Mouse (Mus musculus): ENCODE measurements around the gene Mrpl51.
"Not testable (repeated sequence)": the region's sequence is repeated elsewhere in the genome, so short reads cannot be mapped to it uniquely, and the experiment has no call there.

The Mrpl51 gene

GRCm38 (mm10) chr6:125160558-125160853 is 31.1 kb upstream of the Mrpl51 start:
- DNase-seq (ENCODE audit: low spot score): no peak

- DNase-seq (ENCODE audit: low spot score): peak; percentile 88
Measured at GRCm38 (mm10) chr6:125160854-125161760, 30.5 kb upstream of the Mrpl51 start.

DNA sequence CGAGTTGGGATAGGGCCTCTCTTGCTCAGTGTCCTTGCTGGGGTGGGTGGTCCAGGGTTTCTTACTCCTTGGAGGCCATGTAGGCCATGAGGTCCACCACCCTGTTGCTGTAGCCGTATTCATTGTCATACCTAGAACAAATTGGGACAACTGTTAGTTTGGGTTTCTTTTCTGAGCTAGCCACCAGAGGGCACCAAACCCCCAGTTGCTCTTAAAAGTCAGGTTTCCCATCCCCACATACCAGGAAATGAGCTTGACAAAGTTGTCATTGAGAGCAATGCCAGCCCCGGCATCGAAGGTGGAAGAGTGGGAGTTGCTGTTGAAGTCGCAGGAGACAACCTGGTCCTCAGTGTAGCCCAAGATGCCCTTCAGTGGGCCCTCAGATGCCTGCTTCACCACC is 29.6 kb upstream of the Mrpl51 start:
- peak; percentile 86 for DNase-seq (ENCODE audit: low spot score)

DNA sequence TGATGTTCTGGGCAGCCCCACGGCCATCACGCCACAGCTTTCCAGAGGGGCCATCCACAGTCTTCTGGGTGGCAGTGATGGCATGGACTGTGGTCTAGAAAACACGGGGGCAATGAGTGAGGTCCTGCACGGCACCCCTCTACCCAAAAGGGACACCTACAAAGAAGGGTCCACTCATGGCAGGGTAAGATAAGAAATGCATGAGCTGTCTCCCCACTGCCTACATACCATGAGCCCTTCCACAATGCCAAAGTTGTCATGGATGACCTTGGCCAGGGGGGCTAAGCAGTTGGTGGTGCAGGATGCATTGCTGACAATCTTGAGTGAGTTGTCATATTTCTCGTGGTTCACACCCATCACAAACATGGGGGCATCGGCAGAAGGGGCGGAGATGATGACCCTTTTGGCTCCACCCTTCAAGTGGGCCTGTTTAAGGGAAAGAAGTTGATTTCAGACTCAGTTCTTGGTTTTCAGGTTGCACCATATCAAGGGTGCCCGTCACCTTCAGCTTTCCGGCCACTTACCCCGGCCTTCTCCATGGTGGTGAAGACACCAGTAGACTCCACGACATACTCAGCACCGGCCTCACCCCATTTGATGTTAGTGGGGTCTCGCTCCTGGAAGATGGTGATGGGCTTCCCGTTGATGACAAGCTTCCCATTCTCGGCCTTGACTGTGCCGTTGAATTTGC is 28.8 kb upstream of the Mrpl51 start:
- not testable (repeated sequence) for DNase-seq (ENCODE audit: low spot score)

- DNase-seq (ENCODE audit: low spot score): peak; percentile 77
Measured at GRCm38 (mm10) chr6:125163801-125164657, 27.6 kb upstream of the Mrpl51 start.

- peak; percentile 59 for DNase-seq (ENCODE audit: low spot score)
Measured at GRCm38 (mm10) chr6:125164672-125165327, 26.8 kb upstream of the Mrpl51 start.

- DNase-seq (ENCODE audit: low spot score): peak; percentile 99
Measured at GRCm38 (mm10) chr6:125165328-125165891, 26.2 kb upstream of the Mrpl51 start.

DNA sequence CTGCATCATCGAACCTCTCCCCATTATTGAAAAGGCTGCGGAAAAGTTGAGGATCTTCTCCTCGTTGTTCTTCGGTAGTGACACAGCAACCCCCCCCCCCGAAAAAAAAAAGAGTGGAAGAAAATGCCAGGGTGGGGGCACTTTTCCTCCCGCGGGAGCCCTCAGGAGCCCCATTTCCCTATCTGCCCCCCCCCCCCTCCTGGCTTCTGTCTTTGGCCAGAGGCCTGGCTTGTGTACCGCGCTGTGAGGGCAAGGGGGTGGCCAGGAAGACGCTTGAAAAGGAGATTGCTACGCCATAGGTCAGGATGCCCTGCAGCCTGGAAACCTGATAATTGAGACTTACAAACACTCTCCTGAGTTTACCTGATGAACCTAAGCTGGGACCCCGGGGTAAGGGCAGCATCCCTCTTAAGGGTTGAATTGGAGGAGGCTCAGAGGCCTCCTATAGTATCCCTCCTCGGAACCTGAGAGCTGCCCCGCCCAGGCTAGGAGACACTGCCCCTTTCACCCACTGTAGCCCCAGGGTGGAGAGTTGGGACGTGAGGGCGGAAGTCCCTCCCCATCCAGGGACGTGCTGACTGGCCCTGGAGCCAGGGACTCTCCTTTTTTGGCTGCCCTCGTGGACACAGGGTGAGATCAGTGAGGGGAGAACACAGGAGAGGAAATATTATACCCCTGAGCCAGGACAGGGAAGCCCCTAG is 25.4 kb upstream of the Mrpl51 start, which contains the start of gene Gapdh:
Gene Gapdh, minus strand, starts transcription at position 417 of the 701 bp plus-strand sequence.
- DNase-seq (ENCODE audit: low spot score): peak; percentile 97

DNA sequence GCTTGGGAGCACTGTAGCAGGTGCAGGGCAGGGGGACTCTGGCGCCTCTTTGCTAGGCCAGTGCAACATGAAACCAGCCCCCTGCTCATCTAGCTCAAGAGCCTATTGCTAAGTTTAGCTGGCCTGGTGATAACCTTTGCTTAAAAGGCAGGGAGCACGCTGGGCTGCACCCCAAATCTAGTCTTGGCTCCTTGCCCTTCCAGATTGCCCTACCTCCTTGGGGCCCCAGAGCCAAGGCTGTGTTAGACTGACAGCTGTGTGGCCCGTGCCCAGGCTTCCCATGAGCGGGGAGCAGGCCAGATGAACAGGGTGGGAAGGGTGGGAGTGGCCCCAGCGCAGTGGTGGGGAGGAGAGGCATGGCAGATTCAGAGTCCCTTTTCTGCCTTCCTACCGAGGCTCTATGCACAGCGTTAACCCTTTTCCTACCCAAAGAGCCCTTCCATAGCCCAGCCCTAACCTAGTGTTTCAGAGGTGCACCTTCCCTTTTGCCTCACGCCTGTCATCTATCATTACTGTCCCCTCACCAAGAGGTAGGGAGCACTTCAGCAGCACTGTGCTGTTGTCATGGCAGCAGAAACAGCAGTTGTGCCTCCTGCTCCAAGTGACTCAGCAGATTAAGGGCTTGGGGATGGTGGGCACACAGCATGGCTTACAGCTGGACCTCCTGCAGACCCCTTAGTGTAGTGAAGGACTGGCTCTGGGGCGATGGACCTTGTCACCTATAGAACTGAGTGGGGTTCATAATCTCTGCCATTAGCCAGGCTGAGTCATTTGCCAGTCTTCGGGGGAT is 24.5 kb upstream of the Mrpl51 start:
- peak; percentile 72 for DNase-seq (ENCODE audit: low spot score)

DNA sequence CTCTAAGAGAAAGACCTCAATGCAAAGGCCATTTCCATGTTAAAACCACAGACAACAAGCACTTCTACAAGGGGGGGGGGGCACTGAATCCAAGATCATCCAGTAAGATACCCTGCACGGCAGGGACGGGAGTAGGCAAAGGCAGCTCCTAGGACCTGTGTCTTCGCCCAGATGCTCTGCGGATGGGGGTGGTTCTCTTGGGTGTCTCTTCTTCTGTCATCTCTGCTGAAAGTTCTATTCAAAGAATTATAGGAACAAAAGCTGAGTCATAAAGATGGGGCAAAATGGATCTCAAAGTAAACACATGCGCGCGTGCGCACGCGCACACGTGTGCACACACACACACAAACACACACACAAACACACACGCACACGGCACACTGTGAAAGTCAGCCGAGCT is 23.5 kb upstream of the Mrpl51 start:
- no peak for DNase-seq (ENCODE audit: low spot score)

GRCm38 (mm10) chr6:125170194-125170593 is 21.4 kb upstream of the Mrpl51 start:
- DNase-seq (ENCODE audit: low spot score): peak; percentile 47

DNA sequence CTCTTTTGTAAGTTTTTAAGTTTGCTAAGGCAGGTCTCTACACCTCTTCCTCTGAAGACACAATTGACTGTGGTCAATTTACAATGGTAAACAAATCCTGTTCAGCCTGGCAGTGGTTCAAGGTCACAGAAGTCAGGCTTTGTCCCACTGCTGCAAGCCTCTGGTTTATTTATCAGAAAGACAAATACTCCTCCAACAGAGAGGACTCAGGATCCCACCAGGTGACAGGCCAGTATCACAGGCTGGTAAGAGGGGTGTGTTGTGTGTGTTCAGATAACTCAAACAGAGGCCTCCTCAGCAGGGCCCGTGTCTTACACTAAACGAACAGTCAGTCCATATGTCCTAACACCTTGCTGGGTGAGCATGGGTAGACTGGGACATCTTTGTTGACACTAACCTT is 19.1 kb upstream of the Mrpl51 start:
- no peak for DNase-seq (ENCODE audit: low spot score)

DNA sequence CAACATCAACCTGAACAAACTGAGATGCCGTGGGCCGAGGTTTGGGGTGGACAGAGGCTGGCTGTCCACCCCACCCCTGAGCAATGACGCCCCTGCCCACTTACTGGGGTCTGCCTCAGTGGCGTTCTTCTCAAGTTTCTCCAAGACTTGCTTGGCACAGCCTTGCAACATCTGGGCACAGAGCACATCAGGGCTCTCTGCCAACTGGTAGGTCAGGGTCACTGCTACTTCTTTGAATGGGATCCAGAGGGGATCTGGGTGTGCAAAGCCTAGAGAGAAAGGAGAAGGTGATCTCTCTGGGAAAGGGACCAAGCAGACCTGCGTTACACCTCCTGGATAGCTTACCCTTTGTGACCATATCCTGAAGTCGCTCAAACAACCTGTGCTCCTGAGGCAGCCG is 18.3 kb upstream of the Mrpl51 start:
- peak; percentile 75 for DNase-seq (ENCODE audit: low spot score)

DNA sequence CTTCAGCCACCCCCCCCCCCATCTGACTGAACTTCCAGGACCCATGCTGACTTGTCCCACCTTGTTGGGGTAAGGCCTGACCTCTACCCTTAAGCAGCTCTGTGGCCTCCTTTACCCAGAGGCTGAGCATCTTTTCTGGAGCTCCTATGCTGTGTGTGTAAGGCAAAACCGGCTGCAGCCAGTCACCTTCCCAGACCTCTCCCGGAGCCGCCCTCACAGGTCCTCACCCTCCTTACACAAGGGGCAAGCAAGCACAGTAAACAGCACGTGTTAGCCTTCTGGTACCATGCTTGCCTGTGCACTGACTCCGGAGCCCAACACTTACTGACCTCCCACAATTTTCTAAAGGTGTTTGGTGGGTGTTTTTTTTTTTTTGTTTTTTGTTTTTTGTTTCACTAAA is 16.1 kb upstream of the Mrpl51 start:
- DNase-seq (ENCODE audit: low spot score): no peak

DNA sequence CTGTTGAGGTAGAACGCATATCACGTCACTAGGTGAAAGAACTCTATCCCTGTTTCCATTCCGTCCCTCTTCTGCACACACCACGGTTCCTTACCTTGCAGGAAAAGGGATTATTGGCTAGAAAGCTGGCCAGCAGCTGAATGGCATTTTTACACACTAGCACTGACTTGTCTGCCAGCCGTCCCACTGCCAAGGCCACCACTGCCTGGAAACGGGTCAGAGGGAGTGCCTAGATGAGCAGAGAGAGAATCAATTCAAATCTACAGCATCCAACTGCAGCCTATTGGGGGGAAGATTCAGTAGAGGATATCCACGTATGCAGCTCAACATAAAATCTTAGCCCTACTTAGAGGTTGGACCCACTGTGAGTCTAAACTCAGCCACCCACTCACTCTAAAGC is 12.0 kb upstream of the Mrpl51 start:
- DNase-seq (ENCODE audit: low spot score): peak; percentile 76

GRCm38 (mm10) chr6:125182133-125182532 is 9.5 kb upstream of the Mrpl51 start:
- DNase-seq (ENCODE audit: low spot score): peak; percentile 88

- DNase-seq (ENCODE audit: low spot score): no peak
Measured at GRCm38 (mm10) chr6:125186203-125186602, 5.4 kb upstream of the Mrpl51 start.

GRCm38 (mm10) chr6:125190816-125191215 is 785 bp upstream of the Mrpl51 start:
- DNase-seq (ENCODE audit: low spot score): no peak

DNA sequence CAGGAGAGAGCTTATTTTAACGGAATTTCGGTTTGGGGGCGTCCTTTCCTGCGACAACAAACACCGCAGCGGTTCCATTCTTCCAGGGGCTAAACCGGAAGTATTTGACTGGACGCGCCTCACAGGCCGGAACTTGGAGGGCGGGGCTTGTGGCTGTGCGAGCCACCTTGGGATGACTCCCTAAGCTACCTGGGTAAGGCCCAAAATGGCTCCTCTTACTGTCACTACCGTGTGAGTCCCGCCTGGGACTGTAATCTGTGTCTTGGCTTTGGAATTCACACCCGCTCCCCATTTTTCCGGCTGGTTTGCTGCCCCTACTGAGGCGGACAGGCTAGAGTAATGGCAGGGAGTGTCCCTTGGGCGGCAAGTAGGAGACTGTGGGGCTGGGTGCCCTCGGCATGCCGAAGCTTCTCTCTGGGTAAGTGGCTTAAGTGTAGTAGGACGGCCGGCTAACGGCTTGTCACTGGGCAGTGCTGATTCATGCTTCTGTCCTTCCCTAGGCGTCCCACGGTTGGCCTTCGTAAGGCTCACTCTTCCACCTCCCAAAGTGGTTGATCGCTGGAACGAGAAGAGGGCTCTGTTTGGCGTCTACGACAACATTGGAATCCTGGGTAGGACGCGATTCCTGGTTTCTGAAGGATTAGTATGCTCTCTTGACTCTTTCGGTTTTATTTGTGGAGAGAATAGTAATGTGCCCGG is 564 bp downstream of the Mrpl51 start:
- peak; percentile 98 for DNase-seq (ENCODE audit: low spot score)
